Mouse (Mus musculus) G1E (cell line): ENCODE results near the gene Morn1.

Experiments
- CTCF ChIP-seq: IDR thresholded peaks from 2 replicates; pipeline ENCODE4 v1.5.1; 2012; ENCODE audit warnings: low read depth, low read length, inconsistent platforms, mixed read lengths
- POLR2AphosphoS5 ChIP-seq: IDR thresholded peaks from 2 replicates; pipeline ENCODE4 v1.6.1; 2012; ENCODE audit warnings: low read depth, low read length, inconsistent platforms; ENCODE audit not compliant: insufficient replicate concordance

- TF ChIP-seq CTCF (no peak), POLR2AphosphoS5 (no peak)
These were observed 66.1 kb downstream of the Morn1 start for GRCm38 (mm10) chr4:155152476-155152875.
